Mouse (Mus musculus): ENCODE results near the gene Clic3.

Gene Clic3

GRCm38 (mm10) chr2:25482969-25483368 is 26.3 kb downstream of the Clic3 start:
- peak; percentile 69 to 82 for DNase-seq

GRCm38 (mm10) chr2:25484901-25485647 is 28.4 kb downstream of the Clic3 start:
- DNase-seq, result peak; percentile 96 to 97

- no peak for DNase-seq
Observed at GRCm38 (mm10) chr2:25487965-25488670, 31.5 kb downstream of the Clic3 start.

- DNase-seq, result peak; percentile 64 to 75
Observed at GRCm38 (mm10) chr2:25488671-25489068, 32.0 kb downstream of the Clic3 start.

- peak in 1 of 2 experiments; percentile 24 for DNase-seq
Observed at GRCm38 (mm10) chr2:25492988-25493387, 36.4 kb downstream of the Clic3 start.

GRCm38 (mm10) chr2:25493476-25493961 is 36.9 kb downstream of the Clic3 start, which contains the start of gene Lcn12:
TSS of gene Lcn12 (minus strand) at chr2:25493911.
- DNase-seq, result peak; percentile 85 to 92

- peak; percentile 48 to 67 for DNase-seq
Observed at GRCm38 (mm10) chr2:25496462-25496861, 39.8 kb downstream of the Clic3 start.

GRCm38 (mm10) chr2:25497846-25498575 is 41.4 kb downstream of the Clic3 start:
- DNase-seq, result peak in 1 of 2 experiments; percentile 39

- peak in 1 of 2 experiments; percentile 12 for DNase-seq
Observed at GRCm38 (mm10) chr2:25498622-25499478, 42.2 kb downstream of the Clic3 start.

- peak; percentile 29 to 38 for DNase-seq
Observed at GRCm38 (mm10) chr2:25500071-25500575, 43.5 kb downstream of the Clic3 start.

GRCm38 (mm10) chr2:25500576-25501405 is 44.2 kb downstream of the Clic3 start, which contains the start of gene Fbxw5:
TSS of gene Fbxw5 (plus strand) at chr2:25500750.
- peak; percentile 90 to 91 for DNase-seq

- DNase-seq, result peak; percentile 42 to 66
Observed at GRCm38 (mm10) chr2:25501593-25502486, 45.2 kb downstream of the Clic3 start, which contains the start of gene C8g. TSS of gene C8g (minus strand) at chr2:25501719.

GRCm38 (mm10) chr2:25502726-25503125 is 46.1 kb downstream of the Clic3 start:
- no peak for DNase-seq

- DNase-seq, result no peak
Observed at GRCm38 (mm10) chr2:25504538-25504937, 47.9 kb downstream of the Clic3 start.

- peak in 1 of 2 experiments; percentile 19 for DNase-seq
Observed at GRCm38 (mm10) chr2:25505000-25505399, 48.4 kb downstream of the Clic3 start.

GRCm38 (mm10) chr2:25505860-25506259 is 49.2 kb downstream of the Clic3 start:
- DNase-seq, result peak; percentile 61

- DNase-seq, result peak in 1 of 2 experiments; percentile 45
Observed at GRCm38 (mm10) chr2:25506964-25507363, 50.3 kb downstream of the Clic3 start.

Measured in cerebellum, postnatal 25 days (tissue).